1 mouse cellular context compared by ENCODE assay signal in the genomic region with DNA sequence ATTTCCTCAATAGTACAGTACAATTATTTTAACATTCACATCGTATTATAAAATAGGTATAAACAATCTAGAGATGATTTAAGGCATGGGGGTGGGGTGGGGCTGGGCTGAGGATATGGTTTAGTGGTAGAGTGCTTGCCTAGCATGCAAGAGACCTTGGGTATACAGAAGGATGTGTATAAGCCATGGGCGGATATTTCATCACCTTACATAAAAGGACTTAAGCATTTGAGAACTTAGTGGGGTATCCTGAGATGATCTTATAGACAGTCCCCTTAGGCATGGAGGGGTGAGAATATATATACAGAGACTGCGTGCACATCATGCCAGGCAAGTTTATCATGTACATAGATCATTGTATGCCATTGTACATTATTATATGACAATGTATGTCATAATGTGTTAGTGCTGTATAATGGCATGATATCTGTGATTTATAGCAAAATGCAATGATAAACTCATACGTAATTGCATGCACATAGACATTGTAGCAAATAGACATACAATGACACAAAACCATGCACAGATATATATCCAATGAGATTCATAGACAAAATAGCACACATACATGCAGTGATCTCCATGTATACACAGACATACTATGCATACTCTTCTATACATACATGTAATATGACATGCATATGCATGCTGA.
TF ChIP-seq lines count a peak whose summit lies in the region.

No protein-coding gene starts in this region.

TF ChIP-seq in C2C12, 6 proteins besides CTCF, POLR2A, EP300 and RAD21:
- no peak for TF ChIP-seq USF1 (IDR thresholded peaks at IDR 0.05; ENCODE audit: low read depth)
- no peak for TF ChIP-seq FOSL1 (IDR thresholded peaks at IDR 0.05; ENCODE audit: insufficient read depth, low read length, poor library complexity, severe bottlenecking)
- TF ChIP-seq CEBPB (IDR thresholded peaks at IDR 0.05; ENCODE audit: low read depth): peak; percentile 11
- TF ChIP-seq MAX (IDR thresholded peaks at IDR 0.05): no peak
- no peak for TF ChIP-seq MYOG (IDR thresholded peaks at IDR 0.05; ENCODE audit: control insufficient read depth, extremely low read depth, insufficient read length)
- no peak for TF ChIP-seq MYOD1 (IDR thresholded peaks at IDR 0.05; ENCODE audit: control insufficient read depth, insufficient read length, low read depth)
TF ChIP-seq in C2C12: peak in this region for 1.
